Mouse (Mus musculus) midbrain, embryonic 11.5 days (tissue): ENCODE data around the gene Osmr. TPM values are rescaled to one million over a fixed set of nuclear protein-coding genes. Genes with fewer than 3 reads are reported as not detected.

Experiments
- polyA plus RNA-seq: library from polyadenylated mRNA; unstranded; fragments of >200 nt; fragmentation: Nextera tagmentation; extraction: Ambion mirVana; gene quantifications from 2 replicates; pipeline ENCODE4 v1.2.1, GENCODE M21; 2014

Gene Osmr
- polyA plus RNA-seq, 1 experiment from 2014 or later = 0.96 TPM

Other genes starting within 250 kb of the Osmr start
- gene Rictor, start 166.6 kb downstream of the Osmr start, polyA plus RNA-seq = 48.6 and 54.7 TPM in 2 replicates
- gene Lifr, start 215.6 kb upstream of the Osmr start, polyA plus RNA-seq = 16.5 and 17.5 TPM in 2 replicates